Mouse (Mus musculus) heart, adult 2 months (tissue): ENCODE results near the gene Itga3. TPM values are rescaled to one million over a fixed set of nuclear protein-coding genes. Genes with fewer than 3 reads are reported as not detected.

Source experiments
- DNase-seq, 2 experiments: peaks; one replicate each; pipeline ENCODE4 v3.0.0; 2021
- H3K27ac ChIP-seq: fragments of 200-600 bp; 2 replicates; pipeline ENCODE4 v1.8.1; 2022
- H3K27me3 ChIP-seq: fragments of 200-500 bp; 2 replicates; pipeline ENCODE4 v1.6.1; 2012; ENCODE audit warnings: mild to moderate bottlenecking, low read length, inconsistent platforms, mixed read lengths; ENCODE audit not compliant: control insufficient read depth, insufficient read depth
- H3K36me3 ChIP-seq: fragments of 200-500 bp; 2 replicates; pipeline ENCODE4 v1.6.1; 2012; ENCODE audit warnings: low read length, inconsistent platforms; ENCODE audit not compliant: control insufficient read depth, insufficient read depth
- H3K4me1 ChIP-seq: fragments of 200-500 bp; 2 replicates; pipeline ENCODE4 v1.6.1; 2011; ENCODE audit warnings: low read length; ENCODE audit not compliant: control insufficient read depth, insufficient read depth
- H3K4me3 ChIP-seq: fragments of 200-600 bp; 2 replicates; pipeline ENCODE4 v1.8.1; 2022
- H3K79me2 ChIP-seq: fragments of 200-500 bp; replicated peaks from 2 replicates; pipeline ENCODE4 v1.6.1; 2012; ENCODE audit warnings: mild to moderate bottlenecking, inconsistent platforms, low read length, moderate library complexity, mixed read lengths; ENCODE audit not compliant: control insufficient read depth, insufficient read depth
- H3K9ac ChIP-seq: fragments of 200-500 bp; 2 replicates; pipeline ENCODE4 v1.6.1; 2012; ENCODE audit warnings: low read depth, mild to moderate bottlenecking, control low read depth, inconsistent platforms, low read length, mixed read lengths
- CTCF ChIP-seq: fragments of 200-600 bp; IDR thresholded peaks from 2 replicates; pipeline ENCODE4 v1.8.1; 2022; ENCODE audit warnings: antibody characterized with exemption, mild to moderate bottlenecking, moderate library complexity
- EP300 ChIP-seq: fragments of 200-500 bp; IDR thresholded peaks from 2 replicates; pipeline ENCODE4 v1.6.1; 2011; ENCODE audit warnings: low read depth, low read length, control low read depth; ENCODE audit not compliant: insufficient read depth
- POLR2A ChIP-seq: fragments of 200-500 bp; IDR thresholded peaks from 2 replicates; pipeline ENCODE4 v1.6.1; 2011; ENCODE audit warnings: mild to moderate bottlenecking, low read depth, low read length, control low read depth; ENCODE audit not compliant: insufficient read depth
- WGBS: fragments of 180-500 bp; shearing (Covaris S2); methylation state at CpG from one replicate; pipeline ENCODE4 v1.1.7; 2018; 5-methylcytosine and 5-hydroxymethylcytosine counted together
- intact Hi-C: fragments of 180-260 bp; cut with DNase I; formaldehyde crosslinking; loops from one replicate; pipeline ENCODE4 v1.15.1; 2025
- polyA plus RNA-seq: library from polyadenylated mRNA; depleted of rRNA; stranded (reverse); fragments of >200 nt; gene quantifications from 2 replicates; pipeline ENCODE4 v1.2.3, GENCODE M21; 2012
- total RNA-seq, 2 experiments: library from RNA; stranded (reverse); gene quantifications; 2 replicates each; pipeline ENCODE4 v1.2.3; 2021

Gene Itga3
- total and polyA plus RNA-seq, 3 experiments: 10.4 to 11.4 (median 10.6) TPM

DNA sequence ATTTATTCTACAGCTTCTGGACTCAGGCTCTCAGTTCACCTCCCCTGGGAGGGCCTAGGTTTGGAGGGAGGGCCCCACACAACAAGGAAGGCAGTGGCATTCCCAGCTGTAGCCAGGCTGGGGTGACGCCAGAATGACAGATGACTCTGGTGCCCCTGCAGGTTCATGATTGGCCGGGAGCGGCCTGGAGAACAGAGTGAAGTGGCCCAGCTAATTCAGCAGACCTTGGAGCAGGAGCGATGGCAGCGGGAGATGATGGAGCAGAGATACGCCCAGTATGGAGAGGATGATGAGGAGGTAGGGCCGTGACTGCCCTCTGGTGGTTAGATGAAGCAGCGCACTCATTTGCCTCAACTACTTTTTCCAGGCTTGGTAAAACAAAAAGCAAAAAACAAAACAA lies 75.5 kb downstream of the Itga3 start:
- Histone ChIP-seq H3K79me2 (no peaks in the 10 kb centered on the region), H3K4me3 (no peak overlapping the region), H3K9ac (no peak overlapping the region), H3K27ac (peak overlapping the region; percentile 85), H3K27me3 (no peaks in the 10 kb centered on the region), H3K36me3 (peaks cover 2% of the 10 kb centered on the region; the same call in 1 of the 2 replicates), H3K4me1 (peaks cover 12% of the 10 kb centered on the region)
- TF ChIP-seq EP300: peak; percentile 95
- TF ChIP-seq POLR2A: no peak
- TF ChIP-seq CTCF: peak; percentile 98; the same call in 1 of the 2 replicates
- intact Hi-C loops: loop anchor here (1.0 to 2.0 kb wide), 2 partner anchors 22 to 62 kb away; no protein-coding TSS in a partner anchor
- DNase-seq: peak; percentile 75 to 76
- WGBS: 3% methylated on average over 8 of the region's 8 CpGs

DNA sequence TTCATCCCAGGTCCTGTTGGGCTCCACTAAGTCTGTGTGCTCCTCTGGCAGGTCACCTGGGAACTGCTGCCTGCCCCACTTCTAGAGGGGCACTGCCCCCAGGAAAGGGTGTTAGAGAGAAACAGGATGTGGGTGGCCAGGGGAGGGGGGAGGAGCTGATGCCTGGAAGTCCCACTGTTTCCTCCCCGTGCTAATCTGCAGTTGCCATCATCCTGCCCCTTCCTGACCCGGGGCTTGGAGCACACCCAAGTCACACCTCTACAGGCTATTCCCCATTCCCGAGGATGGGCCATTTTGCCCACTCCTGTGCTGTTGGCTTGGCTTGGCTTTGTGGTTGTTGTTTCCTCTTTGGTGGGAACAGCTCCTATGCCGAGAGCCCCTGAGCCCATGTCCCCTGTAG lies 76.1 kb downstream of the Itga3 start:
- intact Hi-C loops: loop anchor here (2.0 kb wide), 1 partner anchor 62 kb away; no protein-coding TSS in a partner anchor
- 20% methylated on average over 4 of the region's 4 CpGs for WGBS
- Histone ChIP-seq H3K36me3 (peaks cover 2% of the 10 kb centered on the region; the same call in 1 of the 2 replicates), H3K79me2 (no peaks in the 10 kb centered on the region), H3K4me3 (no peak overlapping the region), H3K27ac (peak overlapping the region; percentile 85), H3K4me1 (peaks cover 15% of the 10 kb centered on the region), H3K27me3 (no peaks in the 10 kb centered on the region), H3K9ac (no peak overlapping the region)
- DNase-seq: peak; percentile 68 to 70
- no peak for TF ChIP-seq CTCF
- TF ChIP-seq EP300: 0 out of 2 replicates have a peak, but pooled peaks have one; percentile 39
- peak; percentile 35; the same call in 1 of the 2 replicates for TF ChIP-seq POLR2A

GRCm38 (mm10) chr11:95000128-95000527 lies 76.5 kb downstream of the Itga3 start:
- Histone ChIP-seq H3K79me2 (0 out of 2 replicates have a peak, but pooled peaks cover 1% of the 10 kb centered on the region), H3K27me3 (no peaks in the 10 kb centered on the region), H3K36me3 (peaks cover 2% of the 10 kb centered on the region; the same call in 1 of the 2 replicates), H3K4me1 (peaks cover 17% of the 10 kb centered on the region), H3K4me3 (no peak overlapping the region), H3K9ac (no peak overlapping the region), H3K27ac (peak overlapping the region; percentile 85)
- peak in 1 of 2 experiments; percentile 20 for DNase-seq
- no peak for TF ChIP-seq POLR2A
- TF ChIP-seq CTCF: no peak
- no peak for TF ChIP-seq EP300
- intact Hi-C loops: loop anchor here (2.0 kb wide), 1 partner anchor 61 kb away; no protein-coding TSS in a partner anchor
- WGBS: 62% methylated on average over 8 of the region's 8 CpGs

- no peak overlapping the region for H3K9ac ChIP-seq
- no peaks in the 10 kb centered on the region for H3K27me3 ChIP-seq
- peaks cover 28% of the 10 kb centered on the region for H3K4me1 ChIP-seq
- peak overlapping the region; percentile 31; the same call in 1 of the 2 replicates for H3K27ac ChIP-seq
- H3K36me3 ChIP-seq: peaks cover 2% of the 10 kb centered on the region; the same call in 1 of the 2 replicates
- WGBS: 64% methylated on average over 16 of the region's 16 CpGs
- intact Hi-C loops: no loop called here
- H3K79me2 ChIP-seq: 0 out of 2 replicates have a peak, but pooled peaks cover 3% of the 10 kb centered on the region
- TF ChIP-seq EP300 (peak; percentile 20; the same call in 1 of the 2 replicates), CTCF (no peak)
- peak; percentile 42 to 53 for DNase-seq
- no peak overlapping the region for H3K4me3 ChIP-seq
Measured at GRCm38 (mm10) chr11:94998041-94998531, 78.5 kb downstream of the Itga3 start.

- Histone ChIP-seq H3K4me1 (peaks cover 28% of the 10 kb centered on the region), H3K27me3 (no peaks in the 10 kb centered on the region), H3K79me2 (0 out of 2 replicates have a peak, but pooled peaks cover 3% of the 10 kb centered on the region), H3K4me3 (no peak overlapping the region), H3K9ac (no peak overlapping the region), H3K27ac (peak overlapping the region; percentile 31; the same call in 1 of the 2 replicates), H3K36me3 (peaks cover 2% of the 10 kb centered on the region; the same call in 1 of the 2 replicates)
- intact Hi-C loops: no loop called here
- 32% methylated on average over 5 of the region's 5 CpGs for WGBS
- peak in 1 of 2 experiments; percentile 25 for DNase-seq
- no peak for TF ChIP-seq EP300
- 0 out of 2 replicates have a peak, but pooled peaks have one; percentile 28 for TF ChIP-seq POLR2A
Measured at GRCm38 (mm10) chr11:94997596-94997995, 79.0 kb downstream of the Itga3 start.

DNA sequence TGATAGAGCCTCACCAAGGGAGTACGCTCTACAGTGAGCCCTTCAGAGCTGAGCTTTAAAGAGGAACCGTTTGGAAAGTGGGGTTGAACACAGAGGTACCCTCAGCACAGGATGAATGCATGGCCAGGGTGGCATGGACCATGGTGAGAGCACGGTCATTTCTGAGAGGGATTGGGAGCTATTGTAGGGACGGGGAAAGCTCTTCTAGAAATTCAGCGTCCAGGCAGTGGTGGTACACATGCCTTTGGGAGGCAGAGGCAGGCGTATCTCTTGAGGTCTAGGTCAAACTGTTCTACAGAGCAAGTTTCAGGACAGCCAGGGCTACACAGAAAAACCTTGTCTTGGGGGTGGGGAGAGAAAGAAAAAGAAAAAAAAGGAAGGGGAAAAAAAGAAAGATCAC lies 79.6 kb downstream of the Itga3 start:
- intact Hi-C loops: no loop called here
- H3K27me3 ChIP-seq: no peaks in the 10 kb centered on the region
- H3K27ac ChIP-seq: no peak overlapping the region
- no peak overlapping the region for H3K9ac ChIP-seq
- no peak for DNase-seq
- peaks cover 2% of the 10 kb centered on the region; the same call in 1 of the 2 replicates for H3K36me3 ChIP-seq
- no peak overlapping the region for H3K4me3 ChIP-seq
- WGBS: 91% methylated on average over 6 of the region's 6 CpGs
- H3K79me2 ChIP-seq: peaks cover 7% of the 10 kb centered on the region
- peaks cover 28% of the 10 kb centered on the region for H3K4me1 ChIP-seq
- no peak for TF ChIP-seq CTCF
- TF ChIP-seq POLR2A: no peak
- TF ChIP-seq EP300: no peak
